Mouse (Mus musculus) hindlimb bud, embryonic 11.5 days (tissue): Measurements from ENCODE around the gene Rabep2.
"Not testable (repeated sequence)": the region's sequence is repeated elsewhere in the genome, so short reads cannot be mapped to it uniquely, and the experiment has no call there.

Source experiments
- DNase-seq: peaks from one replicate; pipeline ENCODE4 v3.0.0-alpha.2; 2012; ENCODE audit warnings: low read depth, low spot score; ENCODE audit errors: extremely low spot score

The Rabep2 gene

GRCm38 (mm10) chr7:126428631-126429502 lies at the start of gene Rabep2:
Gene Rabep2 (plus strand): TSS chr7:126428759.
- DNase-seq = peak; percentile 69

- no peak for DNase-seq
These were observed 45.0 kb upstream of the Rabep2 start for GRCm38 (mm10) chr7:126383565-126383964.

DNA sequence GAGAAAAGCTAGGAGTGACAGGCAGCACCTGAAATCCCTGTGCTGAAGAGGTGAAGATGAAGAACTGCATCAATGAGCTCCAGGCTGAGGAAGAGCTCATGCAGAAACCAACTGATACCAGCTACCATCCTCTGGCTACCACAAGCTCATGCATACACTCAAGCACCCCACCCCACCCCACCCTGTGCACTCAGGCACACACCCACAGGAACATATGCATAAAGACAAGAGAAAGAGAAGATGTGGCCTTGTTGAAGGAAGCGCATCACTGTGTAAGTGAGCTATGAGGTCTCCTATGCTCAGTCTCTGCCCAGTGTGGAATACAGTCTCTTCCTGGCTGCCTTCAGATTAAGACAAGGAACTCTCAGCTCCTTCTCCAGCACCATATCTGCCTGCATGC lies 40.4 kb upstream of the Rabep2 start:
- no peak for DNase-seq

- not testable (repeated sequence) for DNase-seq
These were observed 36.3 kb upstream of the Rabep2 start for GRCm38 (mm10) chr7:126392086-126392884.

DNA sequence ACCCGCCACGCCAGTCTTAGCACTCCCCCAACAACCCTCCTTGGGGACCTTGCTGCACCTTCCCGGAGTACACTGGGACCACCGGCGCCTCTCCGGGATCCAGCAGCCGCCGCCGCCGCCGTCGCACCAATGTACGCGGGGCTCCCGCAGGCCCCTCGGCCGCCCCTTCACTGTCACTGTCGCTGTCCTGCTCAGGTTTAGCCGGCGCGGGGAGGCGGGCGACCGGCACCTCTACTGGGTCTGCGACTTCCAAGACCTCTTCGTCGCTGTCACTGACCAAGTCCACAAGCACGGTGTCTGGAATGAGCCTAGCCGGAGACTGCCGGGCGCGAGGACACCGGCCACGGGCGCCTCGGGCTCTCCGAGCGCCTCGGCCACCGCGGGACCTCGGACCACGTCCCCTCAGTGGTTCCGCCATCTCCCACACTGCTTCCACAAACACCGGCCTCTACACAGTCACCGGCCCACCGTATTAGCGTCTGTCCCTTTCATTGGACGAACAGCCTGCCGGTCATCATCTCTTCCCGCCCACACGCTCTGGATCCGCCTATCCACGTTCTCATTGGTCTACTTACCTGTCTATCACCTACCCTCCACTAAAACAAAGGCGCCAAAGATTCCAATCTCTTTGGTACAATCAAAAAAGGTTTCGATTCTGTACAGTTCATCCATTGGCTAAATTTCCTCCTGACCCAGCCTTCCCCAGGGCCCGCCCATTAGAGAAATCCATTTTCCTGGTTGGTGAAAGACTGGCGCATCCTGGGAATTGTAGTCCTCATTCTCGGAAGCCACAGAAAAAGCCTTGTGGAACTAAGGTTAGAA lies 32.0 kb upstream of the Rabep2 start, which contains the start of gene Nfatc2ip:
Gene Nfatc2ip, minus strand, starts transcription at position 440 of the 822 bp plus-strand sequence.
- peak; percentile 100 for DNase-seq

GRCm38 (mm10) chr7:126397221-126397620 lies 31.3 kb upstream of the Rabep2 start:
- DNase-seq = no peak

DNA sequence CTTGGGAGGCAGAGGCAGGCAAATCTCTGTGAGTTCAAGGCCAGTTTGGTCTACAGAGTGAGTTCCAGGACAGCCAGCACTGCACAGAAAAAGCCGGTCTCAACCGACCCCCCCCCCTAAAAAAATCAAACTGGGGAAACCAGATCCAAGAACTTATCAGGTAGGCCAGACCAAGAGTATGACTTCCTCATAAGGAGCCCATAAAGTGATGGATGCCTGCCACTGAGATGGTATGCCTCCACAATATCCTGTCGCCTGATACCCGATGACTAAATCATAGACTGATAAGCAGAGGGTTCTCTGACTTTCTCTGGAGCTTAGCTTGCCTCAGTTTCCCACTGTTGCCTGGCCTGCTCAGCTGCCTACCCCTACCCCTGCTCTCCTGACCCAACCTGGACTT lies 30.7 kb upstream of the Rabep2 start:
- DNase-seq = no peak

DNA sequence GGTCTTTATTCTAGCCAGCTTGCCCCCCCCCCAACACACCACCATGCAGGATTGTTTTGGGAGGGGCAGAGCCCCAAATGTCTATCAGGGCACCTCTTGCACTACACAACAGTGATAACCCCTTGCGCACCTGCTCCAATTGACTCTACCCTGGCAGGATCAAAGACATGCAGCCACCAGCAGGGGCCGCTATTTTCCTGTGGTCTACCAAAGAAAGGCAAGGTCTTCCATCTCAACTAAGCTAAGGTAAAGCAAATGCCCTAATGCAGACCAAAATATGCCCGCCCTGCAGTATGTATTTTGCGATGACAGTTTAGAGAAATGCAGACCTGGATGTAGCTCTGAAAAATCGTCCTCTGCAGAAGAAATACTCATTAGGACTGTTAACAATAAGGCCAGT lies 29.0 kb upstream of the Rabep2 start:
- peak; percentile 33 for DNase-seq

DNA sequence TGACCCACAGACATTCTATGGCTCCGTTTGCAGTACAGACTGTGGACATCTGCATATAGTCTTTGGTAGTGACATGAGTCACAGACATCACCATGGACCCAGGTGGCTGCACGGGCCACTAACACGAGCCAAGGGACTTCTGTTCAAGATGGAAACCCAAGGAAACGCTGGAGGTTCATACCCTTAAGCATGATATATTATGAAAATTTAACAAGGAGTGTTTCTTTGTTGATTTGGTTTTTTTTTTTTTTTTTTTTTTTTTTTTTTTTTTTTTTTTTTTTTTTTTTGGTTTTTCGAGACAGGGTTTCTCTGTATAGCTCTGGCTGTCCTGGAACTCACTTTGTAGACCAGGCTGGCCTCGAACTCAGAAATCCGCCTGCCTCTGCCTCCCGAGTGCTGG lies 26.0 kb upstream of the Rabep2 start:
- DNase-seq = not testable (repeated sequence)

DNA sequence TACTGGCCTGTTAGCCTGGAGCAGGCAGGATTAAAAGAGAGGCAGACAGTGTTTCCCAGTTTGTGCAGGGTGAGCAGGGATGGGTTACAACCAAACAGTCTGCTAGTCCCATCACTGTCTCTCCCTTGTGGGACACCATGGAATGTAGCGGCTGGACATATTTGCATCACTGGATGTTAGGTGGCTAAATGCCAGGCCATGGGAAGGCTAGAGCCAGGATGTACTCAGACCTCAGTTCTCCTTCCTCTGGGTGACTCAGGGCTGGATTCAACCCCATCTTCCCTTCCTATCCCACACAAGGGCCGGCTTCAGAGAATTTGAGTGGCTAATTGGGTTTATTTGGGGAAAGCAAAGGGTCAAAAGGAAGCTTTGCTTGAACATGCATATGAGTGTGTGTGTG lies 19.9 kb upstream of the Rabep2 start:
- DNase-seq = no peak

DNA sequence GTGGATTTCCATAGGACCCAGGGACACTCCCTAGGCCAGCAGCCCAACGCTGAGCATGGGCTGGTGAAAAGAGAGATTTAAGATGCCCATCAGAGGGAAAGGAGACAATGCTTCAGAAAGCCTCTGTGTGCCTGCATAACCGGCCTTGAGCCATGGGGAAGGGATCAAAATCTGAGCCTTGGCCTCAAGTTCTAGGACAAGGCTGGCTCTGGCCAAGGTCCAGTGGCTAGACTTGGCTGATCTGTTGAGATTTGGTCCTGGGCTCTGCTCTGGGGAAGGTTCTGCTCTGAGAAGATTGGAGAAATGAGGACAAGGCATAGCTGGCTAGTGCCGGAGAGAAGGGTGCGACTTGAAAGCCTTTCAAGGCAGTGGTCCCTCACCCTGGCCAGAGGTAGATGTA lies 17.5 kb upstream of the Rabep2 start:
- DNase-seq = no peak

- no peak for DNase-seq
These were observed 13.8 kb upstream of the Rabep2 start, which contains the start of gene Cd19 for GRCm38 (mm10) chr7:126414725-126415124. Gene Cd19 (minus strand): TSS chr7:126414889.

DNA sequence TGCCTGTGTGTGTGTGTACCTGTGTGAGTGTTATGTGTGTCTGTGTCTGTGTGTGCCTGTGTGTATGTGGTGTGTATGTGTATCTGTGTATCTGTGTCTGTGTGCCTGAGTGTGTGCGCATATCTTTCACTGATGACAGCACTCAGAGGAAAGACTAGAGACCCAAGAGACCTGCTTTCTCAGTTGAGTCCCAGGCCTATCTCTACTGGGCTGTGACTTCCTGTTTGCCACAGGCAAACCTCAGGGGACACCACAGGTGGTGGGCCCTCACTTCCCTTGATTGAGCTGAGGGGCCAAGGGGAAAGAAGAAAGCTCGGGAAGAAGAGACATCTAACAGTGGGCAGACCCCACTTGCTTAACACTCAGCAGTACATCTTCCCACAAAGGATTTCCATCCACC lies 11.9 kb upstream of the Rabep2 start:
- DNase-seq = no peak

GRCm38 (mm10) chr7:126417045-126417444 lies 11.5 kb upstream of the Rabep2 start:
- no peak for DNase-seq

DNA sequence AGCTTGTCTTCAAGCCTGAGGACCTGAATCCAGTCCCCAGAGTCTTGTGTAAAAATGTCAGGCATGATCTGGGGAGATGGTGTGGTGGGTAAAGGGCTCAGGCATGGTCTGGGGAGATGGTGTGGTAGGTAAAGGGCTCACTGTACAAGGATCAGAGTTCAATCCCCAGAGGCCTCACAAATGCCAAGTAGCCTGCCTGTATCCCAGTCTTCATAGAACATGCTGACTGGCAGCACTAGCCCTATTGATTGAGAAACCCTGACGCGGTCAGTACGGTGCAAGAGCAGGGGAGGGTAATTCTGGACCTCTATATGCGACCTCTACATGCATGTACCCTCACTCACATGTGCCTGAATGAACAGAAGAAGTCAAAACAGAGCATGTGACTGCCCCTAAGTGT lies 11.0 kb upstream of the Rabep2 start:
- DNase-seq = no peak

DNA sequence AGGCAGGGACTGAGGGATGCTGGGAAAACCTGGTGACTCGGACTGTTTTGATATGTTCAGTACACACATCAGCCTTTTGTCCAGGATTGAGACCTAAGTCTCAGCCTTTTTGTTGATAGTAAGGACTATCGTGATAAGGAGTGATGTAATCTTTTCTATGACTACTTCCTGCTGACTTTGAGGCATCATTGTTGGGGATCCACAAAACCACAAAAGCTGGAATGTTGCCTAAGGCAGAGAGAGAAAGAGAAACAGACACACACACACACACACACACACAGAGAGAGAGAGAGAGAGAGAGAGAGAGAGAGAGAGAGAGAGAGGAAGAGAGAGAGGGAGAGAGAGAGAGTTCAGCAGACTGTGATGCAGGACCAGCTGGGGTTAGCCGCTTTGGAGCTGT lies 10.1 kb upstream of the Rabep2 start:
- no peak for DNase-seq

GRCm38 (mm10) chr7:126421756-126422155 lies 6.8 kb upstream of the Rabep2 start:
- no peak for DNase-seq

GRCm38 (mm10) chr7:126424161-126424560 lies 4.4 kb upstream of the Rabep2 start:
- no peak for DNase-seq

DNA sequence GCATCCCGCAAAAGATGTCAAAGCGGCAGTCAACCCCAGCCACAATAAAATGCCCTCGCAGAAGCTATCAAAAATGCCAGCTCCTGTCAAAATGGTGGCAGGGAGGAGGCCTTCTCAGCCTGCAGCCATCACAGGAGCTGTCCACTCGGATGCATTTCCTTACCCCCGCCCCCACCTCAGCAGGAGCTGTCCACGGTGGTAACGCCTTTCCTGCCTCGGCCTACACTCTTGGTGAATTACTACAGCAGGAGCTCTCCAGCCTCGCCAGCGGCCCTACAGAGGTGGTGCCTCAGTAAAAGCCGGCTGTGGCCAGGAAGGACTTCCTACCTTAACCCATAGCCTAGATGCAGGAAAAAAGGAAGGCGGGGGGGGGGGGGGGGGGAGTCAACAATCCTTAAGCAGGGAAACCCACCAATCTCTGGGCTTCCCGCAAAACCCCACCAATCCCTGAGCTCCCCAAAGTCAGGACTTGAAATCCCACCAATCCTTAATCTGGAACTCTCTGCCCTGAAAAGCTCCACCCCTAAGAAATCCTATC lies 1.2 kb upstream of the Rabep2 start:
- DNase-seq = no peak

GRCm38 (mm10) chr7:126428154-126428553 lies 405 bp upstream of the Rabep2 start:
- no peak for DNase-seq

DNA sequence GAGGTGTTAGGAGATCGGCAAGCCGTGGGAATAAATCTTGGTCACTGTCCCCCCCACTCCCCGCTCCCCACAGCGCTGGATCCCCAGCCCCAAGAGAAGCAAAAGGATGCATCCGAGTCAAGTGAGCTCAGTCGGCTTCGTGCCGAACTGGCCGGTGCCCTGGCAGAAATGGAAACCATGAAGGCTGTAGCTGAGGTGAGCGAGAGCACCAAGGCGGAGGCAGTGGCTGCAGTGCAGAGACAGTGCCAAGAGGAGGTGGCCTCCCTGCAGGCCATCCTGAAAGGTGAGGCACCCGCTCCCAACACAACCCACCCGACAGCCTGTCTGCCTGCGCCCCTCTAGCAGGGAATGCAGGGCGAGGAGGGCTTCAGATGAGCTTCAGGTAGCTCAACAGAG lies 942 bp downstream of the Rabep2 start:
- DNase-seq = no peak
